Mouse (Mus musculus) midbrain, postnatal 0 days (tissue): Measurements from ENCODE around the gene 2210016L21Rik. TPM values are rescaled to one million over a fixed set of nuclear protein-coding genes. Genes with fewer than 3 reads are reported as not detected.

Experiments
- ATAC-seq: fragments of 200-750 bp; cut with Nextera tagmentation; 2 replicates; pipeline ENCODE4 v1.8.0; 2017; ENCODE audit warnings: moderate number of reproducible peaks, mild to moderate bottlenecking, moderate TSS enrichment, moderate library complexity; ENCODE audit not compliant: low FRiP score
- DNase-seq: peaks from one replicate; pipeline ENCODE4 v3.0.0-alpha.2; 2015; ENCODE audit warnings: low spot score
- H3K27ac ChIP-seq: fragments of 300-500 bp; sonication (generic); 2 replicates; pipeline ENCODE4 v1.5.1; 2014; ENCODE audit warnings: low read depth, mild to moderate bottlenecking, low read length, mixed read lengths
- H3K27me3 ChIP-seq: fragments of 300-500 bp; sonication (generic); 2 replicates; pipeline ENCODE4 v1.6.1; 2014; ENCODE audit warnings: low read length, control low read depth, mixed read lengths; ENCODE audit not compliant: insufficient read depth
- H3K36me3 ChIP-seq: fragments of 300-500 bp; sonication (generic); 2 replicates; pipeline ENCODE4 v1.6.1; 2014; ENCODE audit warnings: low read length, control low read depth, mixed read lengths; ENCODE audit not compliant: insufficient read depth
- H3K4me1 ChIP-seq: fragments of 300-500 bp; sonication (generic); 2 replicates; pipeline ENCODE4 v1.6.1; 2014; ENCODE audit warnings: mild to moderate bottlenecking, control low read depth, antibody characterized with exemption, low read length, mixed read lengths; ENCODE audit not compliant: insufficient read depth
- H3K4me2 ChIP-seq: fragments of 300-500 bp; sonication (generic); 2 replicates; pipeline ENCODE4 v1.6.1; 2014; ENCODE audit warnings: low read depth, mild to moderate bottlenecking, low read length, mixed read lengths; ENCODE audit not compliant: poor library complexity, severe bottlenecking
- H3K4me3 ChIP-seq: fragments of 300-500 bp; sonication (generic); 2 replicates; pipeline ENCODE4 v1.5.1; 2014; ENCODE audit warnings: low read depth, mild to moderate bottlenecking, low read length, moderate library complexity
- H3K9ac ChIP-seq: fragments of 300-500 bp; sonication (generic); replicated peaks from 2 replicates; pipeline ENCODE4 v1.6.1; 2014; ENCODE audit warnings: mild to moderate bottlenecking, low read length, moderate library complexity, mixed read lengths; ENCODE audit not compliant: poor library complexity, severe bottlenecking
- H3K9me3 ChIP-seq: fragments of 300-500 bp; sonication (generic); 2 replicates; pipeline ENCODE4 v1.6.1; 2016; ENCODE audit warnings: low read length, control low read depth
- CTCF ChIP-seq: IDR thresholded peaks from 2 replicates; pipeline ENCODE4 v1.5.1; 2016; ENCODE audit warnings: antibody characterized with exemption, mild to moderate bottlenecking
- WGBS: fragments of 180-500 bp; shearing (Covaris S2); extraction: QIAGEN DNeasy Blood & Tissue Kit; methylation state at CpG from one replicate; pipeline ENCODE4 v1.1.7; 2014; 5-methylcytosine and 5-hydroxymethylcytosine counted together
- polyA plus RNA-seq: library from polyadenylated mRNA; unstranded; fragments of >200 nt; fragmentation: Nextera tagmentation; extraction: Ambion mirVana; gene quantifications from 2 replicates; pipeline ENCODE4 v1.2.1, GENCODE M21; 2015
- total RNA-seq: library from RNA; depleted of rRNA; stranded (reverse); fragments of >200 nt; gene quantifications from 2 replicates; pipeline ENCODE4 v1.2.3, GENCODE M21; 2014

2210016L21Rik gene
- total and polyA plus RNA-seq, 2 experiments from 2014 or later: 62.9 to 225 TPM

DNA sequence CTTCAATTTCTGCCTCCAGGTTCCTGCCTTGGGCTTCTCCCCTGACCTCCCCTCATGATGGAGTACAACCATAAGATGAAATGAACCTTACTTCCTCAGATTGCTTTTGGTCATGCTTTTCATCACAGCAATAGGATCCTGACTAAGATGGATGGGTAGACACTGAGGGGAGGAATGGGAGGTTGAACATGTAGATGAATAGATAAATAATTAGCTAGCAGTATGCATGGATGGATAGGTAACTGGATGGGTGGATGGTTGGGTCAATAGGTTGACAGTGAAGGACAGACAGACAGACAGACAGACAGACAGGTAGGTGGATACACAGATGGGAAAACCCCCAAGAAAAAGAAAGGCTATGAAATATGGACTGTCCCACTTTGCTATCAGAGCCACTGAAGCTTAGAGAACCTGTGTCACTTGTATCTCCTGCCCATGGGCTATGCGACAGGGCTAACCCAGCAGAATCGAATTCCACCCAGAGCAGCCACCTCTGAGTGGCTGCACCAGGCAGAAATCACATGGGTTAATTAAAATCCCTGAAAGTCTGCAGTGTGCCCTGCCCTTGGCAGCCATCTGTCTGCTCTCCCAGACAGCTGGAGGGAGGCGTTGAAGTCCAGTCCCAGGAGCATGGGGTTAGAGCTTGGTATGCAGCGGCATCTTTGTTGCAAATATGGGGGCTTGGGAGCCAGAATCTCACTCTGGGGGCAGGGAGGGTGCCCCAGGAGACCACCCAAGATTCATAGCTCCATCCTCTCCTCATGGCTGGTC, 19.8 kb downstream of the 2210016L21Rik start:
- peak; percentile 24 for DNase-seq
- 47% methylated on average over 4 of the region's 4 CpGs for WGBS

DNA sequence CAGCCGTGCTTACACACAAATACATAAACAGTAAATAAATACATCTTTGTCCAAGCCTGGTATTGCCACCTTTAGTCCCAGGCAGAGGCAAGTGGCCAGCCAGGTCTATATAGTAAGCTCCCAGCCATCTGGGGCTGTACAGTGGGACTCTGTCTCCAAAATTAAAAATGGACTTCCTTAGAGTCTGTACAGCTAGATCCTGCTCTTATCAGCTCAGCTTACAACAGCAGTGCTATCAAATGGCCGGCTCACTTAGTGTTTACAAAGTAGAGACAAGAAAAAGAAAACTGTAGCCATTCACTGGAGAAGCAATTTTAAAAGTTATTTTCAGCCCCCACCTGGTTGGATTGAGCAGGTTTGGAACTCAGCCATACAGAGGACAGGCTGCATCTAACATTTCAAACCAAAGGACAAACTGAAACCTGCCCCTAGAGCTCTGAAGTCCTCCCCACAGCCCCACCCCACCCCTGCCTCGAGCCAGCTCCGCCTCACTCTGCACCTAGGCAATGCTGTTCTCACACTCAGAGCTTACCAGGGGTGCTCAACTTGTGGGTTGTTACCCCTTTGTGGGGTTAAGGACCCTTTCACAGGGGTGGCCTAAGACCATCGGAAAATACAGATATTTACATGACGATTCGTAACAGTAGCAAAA, 22.5 kb downstream of the 2210016L21Rik start:
- H3K4me3 ChIP-seq: no peak overlapping the region
- no peaks in the 10 kb centered on the region for H3K27me3 ChIP-seq
- no peak for TF ChIP-seq CTCF
- ATAC-seq: no peak
- no peaks in the 10 kb centered on the region for H3K4me1 ChIP-seq
- 78% methylated on average over 7 of the region's 7 CpGs for WGBS
- no peak overlapping the region for H3K9ac ChIP-seq
- H3K36me3 ChIP-seq: no peaks in the 10 kb centered on the region
- H3K4me2 ChIP-seq: no peak overlapping the region
- H3K27ac ChIP-seq: no peak overlapping the region
- no peak for DNase-seq
- H3K9me3 ChIP-seq: no peaks in the 10 kb centered on the region

More for the DNA sequence above, 19.8 kb downstream of the 2210016L21Rik start:
- Histone ChIP-seq H3K9ac (no peak overlapping the region), H3K4me2 (no peak overlapping the region), H3K4me3 (no peak overlapping the region), H3K9me3 (no peaks in the 10 kb centered on the region), H3K27me3 (no peaks in the 10 kb centered on the region), H3K4me1 (no peaks in the 10 kb centered on the region), H3K36me3 (no peaks in the 10 kb centered on the region), H3K27ac (no peak overlapping the region)
- no peak for ATAC-seq
- no peak for TF ChIP-seq CTCF

GRCm38 (mm10) chr5:114964967-114965898, 23.3 kb downstream of the 2210016L21Rik start:
- 73% methylated on average over 17 of the region's 17 CpGs for WGBS
- Histone ChIP-seq H3K27ac (no peak overlapping the region), H3K4me3 (no peak overlapping the region), H3K36me3 (no peaks in the 10 kb centered on the region), H3K9me3 (no peaks in the 10 kb centered on the region), H3K9ac (no peak overlapping the region), H3K4me1 (no peaks in the 10 kb centered on the region), H3K4me2 (no peak overlapping the region), H3K27me3 (no peaks in the 10 kb centered on the region)
- TF ChIP-seq CTCF: no peak
- no peak for DNase-seq
- ATAC-seq: no peak

DNA sequence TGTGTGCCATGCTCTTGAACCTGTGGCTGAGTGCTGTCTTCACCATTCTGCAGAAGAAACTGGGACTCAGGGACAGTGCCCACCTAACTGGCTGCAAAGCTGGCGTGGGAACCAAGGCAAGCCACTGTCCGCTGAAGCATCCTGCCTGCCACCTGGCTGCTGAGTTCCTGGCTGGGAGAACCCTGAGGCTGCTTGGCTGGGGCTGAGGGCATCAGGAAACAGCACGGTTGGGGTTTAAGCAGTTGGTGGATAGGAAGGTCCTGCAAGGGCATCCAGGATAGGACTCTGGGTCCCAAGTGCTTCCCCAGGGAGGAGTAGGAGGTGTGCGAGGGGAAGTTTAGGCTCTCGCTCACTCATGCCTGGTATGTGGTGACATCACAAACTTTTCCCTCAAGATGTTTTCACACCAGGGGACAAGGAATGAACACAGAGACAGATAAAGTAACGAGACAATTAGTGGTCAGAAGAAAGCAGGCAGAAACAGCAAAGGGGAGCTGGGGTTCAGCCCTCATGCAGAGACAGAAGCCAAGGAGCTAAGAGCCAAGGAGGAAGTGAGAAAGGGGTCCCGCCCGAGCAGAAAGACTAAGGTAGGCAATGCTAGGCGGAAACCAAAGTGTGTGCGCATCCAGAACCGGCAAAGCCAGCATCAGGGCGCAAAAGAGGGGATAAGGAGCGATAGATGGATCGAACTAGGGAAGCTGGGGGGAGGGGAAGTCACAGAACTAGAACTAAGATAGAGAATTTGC, 25.7 kb downstream of the 2210016L21Rik start:
- TF ChIP-seq CTCF: no peak
- 46% methylated on average over 14 of the region's 14 CpGs for WGBS
- Histone ChIP-seq H3K4me3 (no peak overlapping the region), H3K27ac (no peak overlapping the region), H3K4me1 (no peaks in the 10 kb centered on the region), H3K36me3 (no peaks in the 10 kb centered on the region), H3K9me3 (no peaks in the 10 kb centered on the region), H3K4me2 (no peak overlapping the region), H3K27me3 (no peaks in the 10 kb centered on the region), H3K9ac (no peak overlapping the region)
- no peak for DNase-seq
- no peak for ATAC-seq

DNA sequence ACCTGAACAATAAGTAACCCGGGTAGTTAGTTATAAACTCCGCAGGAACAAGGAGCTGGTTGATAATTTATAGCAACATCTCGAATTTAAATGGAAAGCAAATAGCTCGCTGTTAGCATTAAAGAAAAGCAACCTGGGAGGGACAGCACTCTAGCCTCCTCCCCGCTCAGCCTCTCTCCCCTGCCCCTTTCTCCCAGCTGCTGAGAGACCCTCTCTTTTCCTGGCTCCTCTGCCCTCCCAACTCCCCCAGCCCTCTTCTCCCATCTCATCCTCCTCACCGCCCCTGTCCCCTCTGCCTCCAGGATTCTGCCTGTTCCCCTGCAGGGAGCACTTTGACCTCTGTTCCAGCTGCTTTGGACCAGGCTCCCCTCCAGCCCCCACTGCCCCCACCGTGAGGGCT, 26.7 kb downstream of the 2210016L21Rik start:
- Histone ChIP-seq H3K4me1 (no peaks in the 10 kb centered on the region), H3K4me2 (no peak overlapping the region), H3K27ac (no peak overlapping the region), H3K27me3 (no peaks in the 10 kb centered on the region), H3K9me3 (no peaks in the 10 kb centered on the region), H3K36me3 (no peaks in the 10 kb centered on the region), H3K4me3 (no peak overlapping the region), H3K9ac (no peak overlapping the region)
- DNase-seq: no peak
- ATAC-seq: no peak
- TF ChIP-seq CTCF: no peak
- WGBS: 20% methylated on average over 7 of the region's 7 CpGs
